Mouse (Mus musculus): ENCODE data around the gene Pkn1. TPM values are rescaled to one million over a fixed set of nuclear protein-coding genes. Genes with fewer than 3 reads are reported as not detected.

Pkn1 gene
- polyA plus RNA-seq, 1 experiment: not detected

GRCm38 (mm10) chr8:83725521-83726102, 26.6 kb upstream of the Pkn1 start:
- no peak for TF ChIP-seq CTCF (IDR thresholded peaks at IDR 0.05; ENCODE audit: insufficient read depth, low read depth, low read length)
- TF ChIP-seq POLR2A (IDR thresholded peaks at IDR 0.05; ENCODE audit: insufficient read depth, low read depth, low read length): no peak
- Histone ChIP-seq H3K27ac (ENCODE audit: insufficient read depth, low read depth, low read length) (no peak overlapping the region), H3K4me3 (ENCODE audit: insufficient read depth, low read depth, low read length) (no peak overlapping the region), H3K4me1 (ENCODE audit: control insufficient read depth, insufficient read depth, low read length) (no peaks in the 10 kb centered on the region)
- WGBS: 94% methylated on average over 8 of the region's 8 CpGs

- H3K27ac ChIP-seq (ENCODE audit: insufficient read depth, low read depth, low read length): no peak overlapping the region
- H3K4me3 ChIP-seq (ENCODE audit: insufficient read depth, low read depth, low read length): no peak overlapping the region
- TF ChIP-seq POLR2A (IDR thresholded peaks at IDR 0.05; ENCODE audit: insufficient read depth, low read depth, low read length) (no peak), CTCF (IDR thresholded peaks at IDR 0.05; ENCODE audit: insufficient read depth, low read depth, low read length) (peak; percentile 82)
- WGBS: 33% methylated on average over 15 of the region's 15 CpGs
- no peaks in the 10 kb centered on the region for H3K4me1 ChIP-seq (ENCODE audit: control insufficient read depth, insufficient read depth, low read length)
These were observed 25.9 kb upstream of the Pkn1 start for GRCm38 (mm10) chr8:83724697-83725482.

GRCm38 (mm10) chr8:83723447-83724083, 24.6 kb upstream of the Pkn1 start:
- 83% methylated on average over 11 of the region's 11 CpGs for WGBS
- H3K4me3 ChIP-seq (ENCODE audit: insufficient read depth, low read depth, low read length): no peak overlapping the region
- no peaks in the 10 kb centered on the region for H3K4me1 ChIP-seq (ENCODE audit: control insufficient read depth, insufficient read depth, low read length)
- no peak overlapping the region for H3K27ac ChIP-seq (ENCODE audit: insufficient read depth, low read depth, low read length)
- TF ChIP-seq CTCF (IDR thresholded peaks at IDR 0.05; ENCODE audit: insufficient read depth, low read depth, low read length) (no peak), POLR2A (IDR thresholded peaks at IDR 0.05; ENCODE audit: insufficient read depth, low read depth, low read length) (no peak)

GRCm38 (mm10) chr8:83722631-83723030, 23.7 kb upstream of the Pkn1 start:
- no peak overlapping the region for H3K27ac ChIP-seq (ENCODE audit: insufficient read depth, low read depth, low read length)
- no peaks in the 10 kb centered on the region for H3K4me1 ChIP-seq (ENCODE audit: control insufficient read depth, insufficient read depth, low read length)
- no peak overlapping the region for H3K4me3 ChIP-seq (ENCODE audit: insufficient read depth, low read depth, low read length)
- no peak for TF ChIP-seq POLR2A (IDR thresholded peaks at IDR 0.05; ENCODE audit: insufficient read depth, low read depth, low read length)
- no peak for TF ChIP-seq CTCF (IDR thresholded peaks at IDR 0.05; ENCODE audit: insufficient read depth, low read depth, low read length)
- WGBS: 90% methylated on average over 12 of the region's 12 CpGs

GRCm38 (mm10) chr8:83721405-83722025, 22.5 kb upstream of the Pkn1 start:
- Histone ChIP-seq H3K27ac (ENCODE audit: insufficient read depth, low read depth, low read length) (no peak overlapping the region), H3K4me1 (ENCODE audit: control insufficient read depth, insufficient read depth, low read length) (no peaks in the 10 kb centered on the region), H3K4me3 (ENCODE audit: insufficient read depth, low read depth, low read length) (no peak overlapping the region)
- WGBS: 86% methylated on average over 25 of the region's 25 CpGs
- TF ChIP-seq CTCF (IDR thresholded peaks at IDR 0.05; ENCODE audit: insufficient read depth, low read depth, low read length): no peak
- TF ChIP-seq POLR2A (IDR thresholded peaks at IDR 0.05; ENCODE audit: insufficient read depth, low read depth, low read length): no peak

GRCm38 (mm10) chr8:83719693-83720092, 20.7 kb upstream of the Pkn1 start:
- 84% methylated on average over 2 of the region's 2 CpGs for WGBS
- H3K4me1 ChIP-seq (ENCODE audit: control insufficient read depth, insufficient read depth, low read length): no peaks in the 10 kb centered on the region
- H3K27ac ChIP-seq (ENCODE audit: insufficient read depth, low read depth, low read length): no peak overlapping the region
- H3K4me3 ChIP-seq (ENCODE audit: insufficient read depth, low read depth, low read length): no peak overlapping the region
- TF ChIP-seq POLR2A (IDR thresholded peaks at IDR 0.05; ENCODE audit: insufficient read depth, low read depth, low read length) (no peak), CTCF (IDR thresholded peaks at IDR 0.05; ENCODE audit: insufficient read depth, low read depth, low read length) (no peak)

- no peaks in the 10 kb centered on the region for H3K4me1 ChIP-seq (ENCODE audit: control insufficient read depth, insufficient read depth, low read length)
- WGBS: 80% methylated on average over 2 of the region's 2 CpGs
- no peak overlapping the region for H3K4me3 ChIP-seq (ENCODE audit: insufficient read depth, low read depth, low read length)
- no peak for TF ChIP-seq POLR2A (IDR thresholded peaks at IDR 0.05; ENCODE audit: insufficient read depth, low read depth, low read length)
- no peak for TF ChIP-seq CTCF (IDR thresholded peaks at IDR 0.05; ENCODE audit: insufficient read depth, low read depth, low read length)
- no peak overlapping the region for H3K27ac ChIP-seq (ENCODE audit: insufficient read depth, low read depth, low read length)
These were observed 20.1 kb upstream of the Pkn1 start for GRCm38 (mm10) chr8:83719048-83719447.

GRCm38 (mm10) chr8:83716563-83716962, 17.6 kb upstream of the Pkn1 start:
- no peak for TF ChIP-seq POLR2A (IDR thresholded peaks at IDR 0.05; ENCODE audit: insufficient read depth, low read depth, low read length)
- TF ChIP-seq CTCF (IDR thresholded peaks at IDR 0.05; ENCODE audit: insufficient read depth, low read depth, low read length): no peak
- no peaks in the 10 kb centered on the region for H3K4me1 ChIP-seq (ENCODE audit: control insufficient read depth, insufficient read depth, low read length)
- no peak overlapping the region for H3K4me3 ChIP-seq (ENCODE audit: insufficient read depth, low read depth, low read length)
- 51% methylated on average over 2 of the region's 2 CpGs for WGBS
- H3K27ac ChIP-seq (ENCODE audit: insufficient read depth, low read depth, low read length): no peak overlapping the region

GRCm38 (mm10) chr8:83715771-83716170, 16.8 kb upstream of the Pkn1 start:
- H3K27ac ChIP-seq (ENCODE audit: insufficient read depth, low read depth, low read length): no peak overlapping the region
- peak overlapping the region; percentile 57 for H3K4me3 ChIP-seq (ENCODE audit: insufficient read depth, low read depth, low read length)
- no peaks in the 10 kb centered on the region for H3K4me1 ChIP-seq (ENCODE audit: control insufficient read depth, insufficient read depth, low read length)
- no peak for TF ChIP-seq POLR2A (IDR thresholded peaks at IDR 0.05; ENCODE audit: insufficient read depth, low read depth, low read length)
- TF ChIP-seq CTCF (IDR thresholded peaks at IDR 0.05; ENCODE audit: insufficient read depth, low read depth, low read length): no peak
- under 1% methylated on average over 17 of the region's 17 CpGs for WGBS
